Mouse (Mus musculus) kidney, adult 2 months (tissue): Measurements from ENCODE around the gene Vamp9. TPM values are rescaled to one million over a fixed set of nuclear protein-coding genes. Genes with fewer than 3 reads are reported as not detected.
A peak's percentile ranks its signal among the peaks of the same experiment; 100 is the strongest.

Source experiments
- DNase-seq: peaks from one replicate; pipeline ENCODE4 v3.0.0; 2021
- H3K27ac ChIP-seq: fragments of 200-500 bp; 2 replicates; pipeline ENCODE4 v1.5.1; 2012; ENCODE audit warnings: low read depth, low read length, control low read depth, inconsistent platforms; ENCODE audit not compliant: insufficient read depth
- H3K27me3 ChIP-seq: fragments of 200-500 bp; replicated peaks from 2 replicates; pipeline ENCODE4 v1.6.1; 2012; ENCODE audit warnings: mild to moderate bottlenecking, moderate library complexity, low read length, inconsistent platforms; ENCODE audit not compliant: control insufficient read depth, insufficient read depth
- H3K36me3 ChIP-seq: fragments of 200-500 bp; 2 replicates; pipeline ENCODE4 v1.6.1; 2012; ENCODE audit warnings: mild to moderate bottlenecking, moderate library complexity, low read length, inconsistent platforms; ENCODE audit not compliant: control insufficient read depth, insufficient read depth
- H3K4me1 ChIP-seq: fragments of 200-500 bp; 2 replicates; pipeline ENCODE4 v1.6.1; 2011; ENCODE audit warnings: low read length; ENCODE audit not compliant: control insufficient read depth, insufficient read depth
- H3K4me3 ChIP-seq: fragments of 200-500 bp; 2 replicates; pipeline ENCODE4 v1.5.1; 2011; ENCODE audit warnings: mild to moderate bottlenecking, low read depth, low read length, control low read depth; ENCODE audit not compliant: insufficient read depth
- CTCF ChIP-seq: fragments of 200-500 bp; conservative IDR thresholded peaks from 2 replicates; pipeline ENCODE4 v1.5.1; 2011; ENCODE audit warnings: low read depth, mild to moderate bottlenecking, control low read depth, low read length, moderate library complexity, mixed read lengths; ENCODE audit not compliant: insufficient read depth, insufficient read length
- POLR2A ChIP-seq: fragments of 200-500 bp; IDR thresholded peaks from one replicate; pipeline ENCODE4 v1.6.1; 2011; ENCODE audit warnings: low read depth, low read length, control low read depth
- WGBS: fragments of 180-500 bp; shearing (Covaris S2); methylation state at CpG from one replicate; pipeline ENCODE4 v1.1.7; 2018; 5-methylcytosine and 5-hydroxymethylcytosine counted together
- polyA plus RNA-seq: library from polyadenylated mRNA; depleted of rRNA; stranded (reverse); fragments of >200 nt; gene quantifications from 2 replicates; pipeline ENCODE4 v1.2.3, GENCODE M21; 2012; rRNA removed

Vamp9 gene
- polyA plus RNA-seq: 0.22 TPM in 1 of 2 replicates, not detected in the other

GRCm38 (mm10) chr5:99906181-99906956 lies at the start of gene Vamp9:
TSS of gene Vamp9 (plus strand) at chr5:99906254.
- no peaks in the 10 kb centered on the region for H3K4me1 ChIP-seq
- no peaks in the 10 kb centered on the region for H3K36me3 ChIP-seq
- H3K27me3 ChIP-seq: no peaks in the 10 kb centered on the region
- peak; percentile 10 for TF ChIP-seq POLR2A
- 0 out of 2 replicates have a peak, but pooled peaks have one; percentile 19 for TF ChIP-seq CTCF
- peak; percentile 97 for DNase-seq
- peak within 1 kb of the TSS; percentile 58 for H3K4me3 ChIP-seq
- WGBS: 3% methylated on average over 49 of the region's 49 CpGs
- peak within 1 kb of the TSS; percentile 69 for H3K27ac ChIP-seq

GRCm38 (mm10) chr5:99857106-99857637 lies 48.9 kb upstream of the Vamp9 start:
- Histone ChIP-seq H3K27me3 (no peaks in the 10 kb centered on the region), H3K4me3 (no peak overlapping the region), H3K36me3 (no peaks in the 10 kb centered on the region), H3K4me1 (no peaks in the 10 kb centered on the region), H3K27ac (no peak overlapping the region)
- no peak for DNase-seq
- TF ChIP-seq CTCF: no peak
- TF ChIP-seq POLR2A: no peak
- 32% methylated on average over 14 of the region's 14 CpGs for WGBS

GRCm38 (mm10) chr5:99859637-99860433 lies 46.2 kb upstream of the Vamp9 start:
- H3K4me3 ChIP-seq: no peak overlapping the region
- no peaks in the 10 kb centered on the region for H3K27me3 ChIP-seq
- H3K36me3 ChIP-seq: no peaks in the 10 kb centered on the region
- no peak overlapping the region for H3K27ac ChIP-seq
- no peak for DNase-seq
- 47% methylated on average over 13 of the region's 13 CpGs for WGBS
- no peak for TF ChIP-seq POLR2A
- TF ChIP-seq CTCF: no peak
- H3K4me1 ChIP-seq: no peaks in the 10 kb centered on the region

- Histone ChIP-seq H3K27me3 (no peaks in the 10 kb centered on the region), H3K27ac (no peak overlapping the region), H3K36me3 (no peaks in the 10 kb centered on the region), H3K4me3 (no peak overlapping the region), H3K4me1 (no peaks in the 10 kb centered on the region)
- TF ChIP-seq POLR2A (no peak), CTCF (no peak)
- WGBS: 81% methylated on average over 6 of the region's 6 CpGs
- DNase-seq: no peak
These were observed 44.2 kb upstream of the Vamp9 start for GRCm38 (mm10) chr5:99861816-99862215.

- 79% methylated on average over 13 of the region's 13 CpGs for WGBS
- Histone ChIP-seq H3K4me1 (no peaks in the 10 kb centered on the region), H3K4me3 (no peak overlapping the region), H3K27me3 (no peaks in the 10 kb centered on the region), H3K36me3 (no peaks in the 10 kb centered on the region), H3K27ac (no peak overlapping the region)
- DNase-seq: no peak
- TF ChIP-seq POLR2A: no peak
- TF ChIP-seq CTCF: no peak
These were observed 42.2 kb upstream of the Vamp9 start for GRCm38 (mm10) chr5:99863656-99864380.

- no peak for DNase-seq
- Histone ChIP-seq H3K36me3 (no peaks in the 10 kb centered on the region), H3K27ac (no peak overlapping the region), H3K4me3 (no peak overlapping the region), H3K27me3 (0 out of 2 replicates have a peak, but pooled peaks cover 1% of the 10 kb centered on the region), H3K4me1 (no peaks in the 10 kb centered on the region)
- 93% methylated on average over 1 of the region's 1 CpGs for WGBS
- no peak for TF ChIP-seq POLR2A
- TF ChIP-seq CTCF: no peak
These were observed 40.3 kb upstream of the Vamp9 start for GRCm38 (mm10) chr5:99865779-99866178.
